Mouse (Mus musculus) MEL-GATA-1-ER (cell line): Measurements from ENCODE around the gene Trmt1.

Experiments
- DNase-seq: peaks from one replicate; pipeline ENCODE4 v3.0.0-alpha.2; 2012; ENCODE audit warnings: low read depth; ENCODE audit errors: extremely low read depth

Trmt1 gene

DNA sequence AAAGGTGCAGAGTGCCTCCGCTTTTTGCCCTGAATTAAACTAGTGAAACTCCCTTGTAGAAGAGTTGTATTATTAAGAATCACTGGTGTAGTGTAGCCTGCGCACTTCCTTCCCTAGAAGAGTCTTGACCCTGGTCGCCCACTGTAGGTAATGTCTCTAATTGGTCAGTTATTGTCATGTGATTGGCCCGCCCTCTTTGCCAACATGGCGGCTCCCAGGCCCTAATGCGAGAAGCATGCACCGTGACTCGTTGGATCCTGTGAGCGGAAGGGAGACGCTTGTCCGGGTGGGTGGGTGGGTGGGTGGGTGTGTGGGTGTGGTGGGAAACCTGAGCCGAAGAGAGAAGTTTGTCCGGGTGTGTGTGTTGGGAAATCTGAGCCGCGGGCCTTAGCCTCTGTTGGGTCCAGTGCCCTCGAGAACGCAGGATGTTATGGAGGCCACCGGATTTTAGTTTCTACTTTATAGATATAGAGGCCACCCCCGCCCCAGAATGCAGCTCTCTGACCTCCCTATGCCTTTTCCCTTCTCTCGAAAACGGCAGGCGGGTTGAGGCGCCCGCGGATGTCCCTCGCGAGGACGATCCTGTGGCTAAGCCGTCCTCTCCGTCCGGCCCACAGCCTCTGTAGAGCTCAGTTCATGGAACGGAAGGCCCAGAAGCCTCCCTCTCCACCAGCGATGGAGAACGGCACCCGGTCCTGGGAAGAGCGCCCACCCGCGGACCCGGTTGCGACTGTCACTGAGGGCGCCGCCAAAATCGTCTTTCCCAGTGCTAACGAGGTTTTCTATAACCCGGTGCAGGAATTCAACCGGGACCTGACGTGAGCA, 3.2 kb downstream of the Trmt1 start:
- DNase-seq, result peak; percentile 88

GRCm38 (mm10) chr8:84693332-84693731, 7.2 kb downstream of the Trmt1 start:
- no peak for DNase-seq

GRCm38 (mm10) chr8:84695140-84695539, 9.0 kb downstream of the Trmt1 start:
- no peak for DNase-seq

DNA sequence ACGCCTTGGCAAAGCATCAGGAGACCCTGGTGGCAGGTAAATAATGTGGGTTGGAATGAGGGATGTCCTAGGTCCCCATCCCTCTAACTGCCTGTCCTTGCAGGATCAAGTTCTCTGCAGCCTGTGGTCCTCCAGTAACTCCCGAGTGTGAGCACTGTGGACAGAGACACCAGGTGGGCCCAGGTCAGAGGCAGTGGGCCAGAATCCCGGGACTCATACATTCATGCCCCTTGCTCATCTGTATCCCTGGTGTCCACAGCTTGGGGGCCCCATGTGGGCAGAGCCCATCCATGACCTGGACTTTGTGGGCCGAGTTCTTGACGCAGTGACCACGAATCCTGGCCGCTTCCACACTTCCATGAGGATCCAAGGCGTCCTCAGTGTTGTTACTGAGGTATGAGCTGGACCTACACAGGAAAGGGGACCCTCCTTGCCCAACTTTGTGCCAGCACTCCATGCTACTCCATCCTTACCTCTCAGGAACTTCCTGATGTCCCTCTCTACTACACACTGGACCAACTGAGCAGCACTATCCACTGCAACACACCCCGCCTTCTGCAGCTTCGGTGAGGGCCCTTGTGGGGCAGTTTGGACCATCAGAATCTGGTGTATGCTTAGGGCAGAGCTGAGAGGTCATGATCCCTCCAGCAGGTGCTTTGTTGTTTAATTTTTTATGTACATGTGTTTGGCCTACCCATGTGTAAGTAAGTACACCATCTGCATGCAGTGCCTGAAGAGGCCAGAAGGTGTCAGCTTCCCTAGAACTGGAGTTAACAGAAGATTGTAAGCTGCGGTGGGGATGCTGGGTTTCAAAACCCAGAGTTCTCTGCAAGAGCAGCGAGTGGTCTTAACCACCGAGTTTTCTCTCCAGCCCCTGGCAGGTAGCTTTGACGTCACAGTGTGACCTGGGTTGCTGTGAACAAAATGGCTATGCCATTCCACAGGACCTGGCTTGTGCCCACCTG, 11.3 kb downstream of the Trmt1 start:
- DNase-seq, result no peak

DNA sequence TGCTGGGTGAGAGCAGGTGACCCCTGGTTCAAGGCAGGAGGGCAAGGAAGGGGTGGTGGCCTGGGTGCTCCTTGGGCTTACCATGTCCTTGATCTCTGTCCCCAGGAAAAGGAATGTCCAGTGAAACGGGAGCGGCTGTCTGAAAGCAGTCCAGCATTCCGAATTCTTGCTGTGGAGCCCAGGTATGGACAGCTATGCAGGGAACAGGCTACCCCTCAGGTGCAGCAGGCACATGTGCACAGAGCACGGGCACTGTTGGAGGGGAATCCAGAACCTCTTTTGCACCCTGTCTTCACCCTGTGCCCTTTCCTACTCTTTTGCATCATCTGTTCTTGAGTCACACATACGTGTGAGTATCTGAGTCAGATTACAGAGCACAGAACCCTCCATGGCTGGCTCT, 12.2 kb downstream of the Trmt1 start:
- DNase-seq, result no peak

DNA sequence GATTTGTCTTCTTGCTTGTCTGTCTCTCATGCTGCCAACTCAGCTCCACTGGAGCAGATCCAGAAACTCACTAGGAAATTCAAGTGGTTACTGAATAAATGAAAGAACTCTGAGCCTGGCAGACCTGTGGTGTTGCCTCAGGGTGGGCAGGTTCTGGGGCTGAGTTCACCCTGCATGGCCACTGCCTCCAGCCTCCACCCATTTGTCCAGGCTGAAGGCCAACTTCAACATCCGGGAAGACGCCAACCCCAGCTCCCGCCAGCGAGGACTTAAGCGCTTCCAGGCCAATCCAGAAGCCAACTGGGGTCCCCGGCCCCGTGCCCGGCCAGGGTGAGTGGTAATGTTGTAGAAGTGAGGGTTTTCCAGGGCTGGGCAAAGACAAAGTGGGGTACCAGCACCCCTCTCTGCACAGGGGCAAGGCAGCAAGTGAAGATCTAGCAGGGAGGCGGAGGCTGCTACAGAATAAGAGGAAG, 12.9 kb downstream of the Trmt1 start:
- DNase-seq, result no peak

DNA sequence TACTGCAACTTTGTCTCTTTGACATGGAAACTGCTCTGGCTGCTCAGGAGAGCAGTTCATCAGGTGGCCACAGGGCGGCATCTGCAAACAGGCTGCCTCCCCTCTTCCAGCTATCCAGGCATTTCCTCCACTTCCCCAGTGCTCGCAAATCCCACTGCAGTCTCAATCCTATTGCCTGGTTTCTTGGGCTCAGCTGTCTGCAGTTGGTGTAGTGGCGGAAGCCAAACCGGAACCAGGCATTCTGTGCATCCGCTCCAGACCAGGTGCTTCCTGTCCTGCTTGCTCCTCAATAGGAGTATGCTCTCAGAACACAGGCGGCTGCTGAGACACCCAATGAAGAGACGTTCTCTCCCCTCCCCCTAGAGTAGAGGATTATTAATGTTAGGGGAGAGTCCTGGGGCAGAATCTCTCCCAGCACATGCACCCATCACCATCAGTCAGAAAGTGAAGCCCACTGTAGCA, 13.8 kb downstream of the Trmt1 start:
- no peak for DNase-seq

- DNase-seq, result no peak
Measured at GRCm38 (mm10) chr8:84700526-84700925, 14.4 kb downstream of the Trmt1 start.

- peak; percentile 94 for DNase-seq
Measured at GRCm38 (mm10) chr8:84700941-84701911, 15.1 kb downstream of the Trmt1 start, which contains the start of gene Lyl1. TSS of gene Lyl1 (plus strand) at chr8:84701457.

DNA sequence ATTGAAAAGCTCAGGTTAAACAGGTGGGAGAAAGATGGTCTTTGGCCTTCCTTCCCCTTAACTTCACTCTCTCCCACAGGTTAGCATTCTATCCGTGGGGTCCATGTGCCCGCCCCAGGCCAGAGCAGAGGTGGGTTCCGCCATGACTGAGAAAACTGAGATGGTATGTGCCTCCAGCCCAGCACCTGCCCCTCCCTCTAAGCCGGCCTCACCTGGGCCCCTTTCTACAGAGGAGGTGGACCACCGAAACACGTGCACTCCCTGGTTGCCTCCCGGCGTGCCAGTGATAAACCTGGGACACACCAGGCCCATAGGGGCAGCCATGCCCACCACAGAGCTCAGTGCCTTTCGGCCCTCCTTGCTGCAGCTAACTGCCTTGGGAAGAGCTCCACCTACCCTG, 16.5 kb downstream of the Trmt1 start:
- no peak for DNase-seq

GRCm38 (mm10) chr8:84702963-84703465, 16.9 kb downstream of the Trmt1 start:
- DNase-seq, result no peak

- peak; percentile 68 for DNase-seq
Measured at GRCm38 (mm10) chr8:84703466-84704249, 17.6 kb downstream of the Trmt1 start.

GRCm38 (mm10) chr8:84704356-84704755, 18.2 kb downstream of the Trmt1 start:
- no peak for DNase-seq

- no peak for DNase-seq
Measured at GRCm38 (mm10) chr8:84704867-84705831, 19.0 kb downstream of the Trmt1 start.

DNA sequence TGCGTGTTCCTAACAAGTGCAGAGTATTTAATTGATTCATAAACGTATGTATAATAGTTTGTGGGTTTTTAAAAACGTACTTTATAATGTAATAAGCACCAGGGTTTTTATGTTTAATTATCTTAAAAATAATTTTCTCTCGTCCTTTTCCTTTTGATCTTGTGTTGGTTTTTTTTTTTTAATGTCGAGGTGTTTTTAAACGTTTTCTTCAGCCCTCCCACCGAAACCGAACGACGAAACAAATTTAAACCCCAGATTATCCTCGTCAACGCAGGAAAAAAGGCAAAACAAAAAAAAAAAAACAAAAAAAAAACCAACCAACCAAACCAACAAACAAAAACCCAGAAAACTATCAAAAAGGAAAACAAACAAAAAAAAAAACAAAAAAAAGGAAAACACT, 19.9 kb downstream of the Trmt1 start:
- DNase-seq, result no peak

DNA sequence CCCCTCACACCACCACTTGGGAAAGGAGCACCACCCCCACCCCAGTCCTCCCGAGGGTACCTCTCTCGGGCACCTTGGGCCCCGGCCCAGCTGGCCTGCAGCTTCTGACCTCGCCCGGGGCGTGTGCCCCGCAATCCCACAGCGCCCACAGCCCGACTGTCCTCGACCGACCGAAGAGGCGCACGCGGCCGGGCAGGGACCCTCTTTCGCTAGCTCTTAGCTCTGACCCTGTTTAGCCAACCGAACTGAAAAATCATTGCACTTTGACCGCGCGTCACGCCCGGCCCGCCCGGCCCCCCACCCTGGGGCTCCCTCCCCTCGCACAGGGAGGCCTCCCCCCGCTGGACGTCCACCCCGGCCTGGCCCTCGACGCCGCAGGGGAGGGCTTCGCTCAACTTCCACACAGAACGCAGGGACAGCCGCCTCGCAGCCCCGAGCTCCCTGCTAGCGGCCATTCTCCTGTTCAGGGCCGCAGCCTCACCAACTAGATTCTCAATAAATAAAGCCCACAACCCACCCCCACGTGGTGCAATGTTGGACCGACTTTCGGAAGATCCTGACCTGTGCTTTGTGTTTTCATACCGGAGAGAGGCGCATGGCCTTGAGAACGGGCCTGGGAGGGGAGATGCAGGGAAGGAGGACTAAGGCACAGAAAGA, 20.6 kb downstream of the Trmt1 start:
- DNase-seq, result no peak

DNA sequence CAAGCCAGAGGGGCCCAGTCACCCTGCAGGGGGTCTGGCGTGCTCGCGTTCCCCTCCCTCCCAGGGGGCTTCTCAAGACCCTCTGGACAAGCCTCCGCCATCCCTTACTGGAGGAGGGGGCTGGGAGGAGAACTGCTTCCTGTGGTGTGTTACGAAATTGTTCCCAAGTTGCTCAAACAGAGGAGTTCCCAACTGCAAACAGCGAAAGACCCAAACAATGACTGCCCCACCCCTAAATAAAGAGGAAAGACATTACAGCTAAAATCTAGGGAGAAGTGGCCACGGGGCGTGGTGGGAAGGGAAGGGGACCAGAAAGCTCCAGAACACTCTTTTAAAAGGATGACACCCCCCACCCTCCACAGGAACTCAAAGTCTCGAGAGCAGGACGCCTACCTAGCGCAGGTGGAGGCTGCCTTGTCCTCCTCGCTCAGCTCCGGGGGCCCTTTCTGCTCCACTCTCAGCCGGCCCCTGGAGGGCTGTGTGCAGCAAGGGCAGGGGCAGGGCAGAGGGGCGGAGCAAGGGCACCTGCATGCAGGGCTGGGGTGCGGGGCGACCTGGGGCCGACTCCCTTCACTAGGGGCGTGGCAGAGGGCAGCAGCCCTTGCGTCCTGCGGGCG, 21.3 kb downstream of the Trmt1 start:
- no peak for DNase-seq
